Mouse (Mus musculus) right cerebral cortex, adult 18-20 months (tissue): Measurements from ENCODE around the gene Itgav.

Source experiments
- DNase-seq: peaks from one replicate; pipeline ENCODE4 v3.0.0; 2022; ENCODE audit warnings: mixed read lengths

Itgav gene

GRCm38 (mm10) chr2:83723921-83724826, at the start of gene Itgav:
Gene Itgav, plus strand, starts transcription at chr2:83724397.
- DNase-seq: peak; percentile 92

DNA sequence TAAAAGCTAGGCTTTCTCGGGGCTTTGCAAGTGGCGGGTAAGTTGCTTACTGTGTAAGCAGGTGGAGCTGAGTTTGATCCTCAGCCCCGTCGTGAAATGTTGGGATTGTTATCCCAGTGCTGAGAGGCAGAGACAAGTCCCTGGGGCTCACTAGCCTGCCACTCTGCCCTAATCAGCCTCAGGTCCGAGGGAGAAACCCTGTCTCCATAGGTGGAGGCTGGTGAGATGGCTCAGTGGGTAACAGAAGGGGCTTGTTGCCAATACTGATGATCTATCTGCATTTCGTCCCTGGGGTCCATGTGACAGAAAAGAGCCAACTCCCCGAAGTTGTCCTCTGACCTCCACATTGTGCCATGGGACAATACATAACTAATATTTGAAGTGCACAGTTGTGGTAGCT, 49.8 kb upstream of the Itgav start:
- DNase-seq: no peak

GRCm38 (mm10) chr2:83674896-83675295, 49.3 kb upstream of the Itgav start:
- DNase-seq: no peak

DNA sequence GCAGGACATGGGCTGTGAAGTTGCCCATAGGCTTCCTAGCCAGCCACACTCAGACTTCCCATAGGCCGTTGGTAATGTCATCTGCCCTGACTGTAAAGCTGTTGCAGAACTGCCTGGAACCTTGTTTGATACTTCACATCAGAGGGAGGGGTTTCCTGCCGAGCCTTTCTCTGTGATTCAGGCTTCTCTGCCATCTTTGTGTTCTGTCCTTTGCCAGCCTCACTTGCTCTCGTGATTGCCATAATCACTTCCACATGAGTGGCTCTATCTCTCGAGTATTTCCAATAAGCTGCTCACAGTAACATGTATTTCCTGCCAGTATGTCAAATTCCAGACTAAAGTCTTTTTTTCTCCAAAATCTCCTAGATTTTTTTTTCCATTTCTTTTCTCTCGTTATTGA, 48.5 kb upstream of the Itgav start:
- no peak for DNase-seq

GRCm38 (mm10) chr2:83676226-83676870, 47.8 kb upstream of the Itgav start:
- peak; percentile 15 for DNase-seq

DNA sequence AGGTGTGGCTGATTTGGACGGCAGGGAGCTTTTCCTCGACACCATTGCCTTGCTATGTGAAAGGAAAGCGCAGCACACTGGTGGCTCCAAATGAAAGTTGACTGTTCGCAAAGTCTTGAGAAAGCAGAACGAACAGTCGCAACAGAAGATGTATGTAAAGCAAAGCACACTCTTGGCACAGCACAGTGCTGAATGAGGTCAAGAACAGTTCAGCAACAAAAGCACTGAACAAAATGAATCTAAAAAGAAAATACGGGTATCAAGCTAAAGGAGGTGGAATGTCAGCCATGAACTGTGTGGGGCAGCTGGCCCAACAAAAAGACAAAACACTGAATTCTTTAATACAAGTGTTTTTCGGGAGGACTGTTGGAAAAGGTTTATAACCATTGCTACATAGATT, 42.9 kb upstream of the Itgav start:
- DNase-seq: no peak

DNA sequence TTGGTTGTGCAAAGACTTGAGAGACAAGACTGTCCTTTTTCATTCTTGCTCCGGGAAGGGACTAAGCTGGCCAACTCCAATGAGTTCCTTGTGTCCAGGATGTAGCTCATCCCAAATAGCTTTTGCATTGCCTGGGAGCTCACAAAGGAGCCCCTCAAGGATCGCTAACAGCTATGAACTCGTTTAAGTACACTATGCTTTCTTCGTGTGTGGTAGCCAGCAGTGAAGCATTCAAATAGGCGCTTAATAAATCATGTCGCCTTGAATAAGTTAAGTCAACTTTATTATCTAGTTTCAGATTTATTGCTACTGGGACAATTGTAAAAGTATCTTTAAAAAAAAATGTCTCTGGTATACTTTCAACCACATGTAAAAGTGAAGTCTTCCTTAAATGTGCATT, 42.4 kb upstream of the Itgav start:
- DNase-seq: no peak

GRCm38 (mm10) chr2:83682282-83682681, 41.9 kb upstream of the Itgav start:
- DNase-seq: no peak

DNA sequence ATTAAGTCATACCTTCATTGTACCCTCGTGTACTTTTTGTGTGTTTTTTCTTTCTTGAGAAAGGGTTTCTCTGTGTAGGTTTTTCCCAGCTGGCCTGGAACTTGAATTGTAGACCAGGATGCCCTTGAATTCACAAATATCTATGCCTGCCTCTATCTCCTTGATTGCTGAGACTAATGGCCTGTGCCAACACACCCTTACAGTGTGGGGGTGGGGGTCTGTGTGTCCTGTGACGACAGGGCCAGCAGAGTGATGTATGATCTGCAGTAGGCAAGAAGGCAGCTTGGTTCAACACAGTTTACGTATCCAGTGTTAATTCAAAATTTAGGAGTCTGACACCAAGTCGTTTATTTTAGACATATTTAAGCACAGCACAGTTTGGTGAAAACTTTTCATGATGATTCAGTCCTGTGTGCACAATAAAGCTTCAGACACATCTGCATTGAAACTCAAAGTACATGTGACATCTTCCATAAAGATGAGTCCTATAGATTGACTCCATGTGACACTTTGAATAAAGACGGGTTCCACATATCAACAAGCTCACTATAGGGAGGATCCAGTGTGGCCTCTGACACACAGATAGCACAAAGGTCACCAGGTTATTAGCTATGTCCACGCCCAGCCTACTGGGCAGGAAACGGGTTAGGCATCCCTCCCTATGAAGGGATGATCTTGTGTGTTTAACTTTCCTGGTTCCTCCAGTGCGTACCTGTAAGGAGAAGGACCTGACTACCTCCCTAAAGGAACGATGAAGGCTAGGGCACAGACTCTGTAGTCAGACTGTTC, 40.3 kb upstream of the Itgav start:
- DNase-seq: no peak

DNA sequence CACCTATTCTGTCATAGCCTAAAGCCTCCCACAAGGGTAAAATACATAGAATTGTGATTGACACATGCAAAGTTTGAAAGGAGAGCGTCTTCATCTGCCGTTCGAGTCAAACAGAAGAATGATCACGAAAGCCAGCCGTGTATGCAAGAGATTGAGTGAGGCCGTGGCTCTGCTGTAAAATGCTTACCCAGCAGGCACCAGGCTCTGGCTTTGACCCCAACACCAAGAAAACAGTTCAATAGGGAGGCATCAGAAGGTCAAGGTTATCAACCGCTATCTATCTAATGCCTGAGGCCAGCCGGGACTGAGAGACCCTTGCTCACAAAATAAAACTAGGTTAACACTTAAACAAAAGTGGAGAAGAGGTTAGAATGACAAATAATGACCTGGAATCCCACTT, 39.5 kb upstream of the Itgav start:
- no peak for DNase-seq

- no peak for DNase-seq
Observed at GRCm38 (mm10) chr2:83690372-83690771, 33.8 kb upstream of the Itgav start.

- no peak for DNase-seq
Observed at GRCm38 (mm10) chr2:83692651-83693545, 31.3 kb upstream of the Itgav start.

DNA sequence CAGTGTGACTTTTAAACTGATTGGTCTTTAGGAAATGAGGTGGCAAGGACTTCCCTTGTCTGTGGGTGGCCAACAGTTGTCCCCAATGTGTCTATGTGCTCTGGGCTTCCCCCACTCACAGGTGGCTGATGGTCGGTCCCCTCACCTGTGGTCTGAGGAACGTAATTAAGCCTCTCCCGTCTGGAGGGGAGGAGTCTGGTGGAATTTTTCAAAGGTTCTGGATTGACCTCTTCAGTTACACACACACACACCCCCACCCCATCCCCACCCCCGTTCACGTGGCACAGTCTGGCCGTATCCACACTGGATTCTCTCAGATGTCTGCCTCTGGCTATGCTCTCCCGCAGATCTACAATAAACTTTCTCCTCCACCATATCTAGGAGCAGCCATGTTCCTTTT, 30.1 kb upstream of the Itgav start:
- DNase-seq: no peak

DNA sequence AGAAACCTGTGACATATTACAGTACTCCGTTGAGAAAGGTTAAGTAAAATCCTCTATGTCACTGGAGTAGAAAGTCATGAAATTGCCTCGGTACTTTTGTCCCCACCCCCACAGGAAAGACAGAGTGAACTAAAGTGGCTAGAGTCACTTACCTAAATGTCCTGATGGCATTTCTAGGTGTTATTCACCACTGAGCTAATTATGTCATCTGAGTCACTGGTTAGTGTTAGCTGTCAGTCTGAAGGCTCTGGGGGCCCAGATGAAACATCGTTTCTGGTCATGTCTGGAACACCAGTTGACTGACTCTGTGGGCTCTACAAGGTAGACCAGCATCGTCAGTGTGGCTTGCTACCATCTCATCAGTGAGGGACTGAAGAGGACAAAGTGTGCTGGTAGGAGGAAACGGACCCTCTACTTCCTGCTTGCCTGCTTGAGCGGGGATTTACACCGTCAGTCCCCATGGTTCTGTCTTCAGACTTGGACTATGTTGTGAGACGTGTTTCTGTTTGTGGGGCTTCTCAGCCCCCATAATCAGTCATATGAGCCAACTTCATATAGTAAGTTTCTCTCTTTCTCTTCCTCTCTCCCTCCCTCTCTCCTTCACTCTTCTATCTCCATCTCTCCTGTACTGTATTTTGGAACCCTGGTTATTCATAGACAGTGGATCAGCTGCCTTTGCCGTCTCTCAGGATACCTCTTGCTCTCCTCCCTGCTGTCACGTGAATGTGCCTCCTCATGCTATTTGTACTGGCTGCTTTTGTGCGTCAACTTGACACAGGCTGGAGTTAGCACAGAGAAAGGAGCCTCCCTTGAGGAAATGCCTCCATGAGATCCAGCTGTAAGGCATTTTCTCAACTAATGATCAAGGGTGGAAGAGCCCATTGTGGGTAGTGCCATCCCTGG, 28.6 kb upstream of the Itgav start:
- DNase-seq: no peak

DNA sequence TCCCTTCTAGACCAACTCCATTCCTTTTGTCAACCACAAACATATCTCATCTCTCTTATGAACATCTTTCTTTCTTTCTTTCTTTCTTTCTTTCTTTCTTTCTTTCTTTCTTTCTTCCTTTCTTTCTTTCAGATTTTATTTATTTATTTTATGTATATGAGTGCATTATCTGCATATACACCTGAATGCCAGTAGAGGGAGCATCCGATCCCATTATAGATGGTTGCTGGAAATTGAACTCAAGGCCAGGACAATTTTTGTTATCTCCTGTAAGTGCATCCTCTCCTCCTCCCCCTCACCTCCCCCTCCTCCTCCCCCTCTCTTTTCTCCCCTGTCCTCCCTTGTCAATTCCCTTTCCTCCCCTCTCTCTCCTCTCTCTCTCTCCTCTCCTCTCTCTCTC, 25.7 kb upstream of the Itgav start:
- DNase-seq: no peak

GRCm38 (mm10) chr2:83699324-83699723, 24.9 kb upstream of the Itgav start:
- no peak for DNase-seq

DNA sequence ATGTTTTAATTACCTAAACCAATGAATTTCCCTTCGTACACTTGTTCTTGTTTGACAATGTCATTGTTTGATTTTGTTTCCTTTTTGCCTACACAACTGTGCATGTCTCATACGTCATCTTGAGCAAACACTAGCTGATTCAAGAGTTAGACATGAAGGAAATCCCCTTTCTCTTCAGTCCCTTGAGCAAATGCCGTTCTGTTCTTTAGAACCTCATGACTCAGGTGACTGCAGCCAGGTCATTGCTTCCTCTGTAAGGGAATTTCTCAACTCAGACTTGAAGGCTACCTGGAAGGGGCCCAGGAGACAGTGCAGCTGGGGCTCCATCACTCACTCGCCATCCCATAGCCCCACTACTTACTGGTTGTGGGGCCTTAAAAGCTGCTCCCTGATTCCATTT, 23.5 kb upstream of the Itgav start:
- no peak for DNase-seq

GRCm38 (mm10) chr2:83702411-83702810, 21.8 kb upstream of the Itgav start:
- DNase-seq: no peak

DNA sequence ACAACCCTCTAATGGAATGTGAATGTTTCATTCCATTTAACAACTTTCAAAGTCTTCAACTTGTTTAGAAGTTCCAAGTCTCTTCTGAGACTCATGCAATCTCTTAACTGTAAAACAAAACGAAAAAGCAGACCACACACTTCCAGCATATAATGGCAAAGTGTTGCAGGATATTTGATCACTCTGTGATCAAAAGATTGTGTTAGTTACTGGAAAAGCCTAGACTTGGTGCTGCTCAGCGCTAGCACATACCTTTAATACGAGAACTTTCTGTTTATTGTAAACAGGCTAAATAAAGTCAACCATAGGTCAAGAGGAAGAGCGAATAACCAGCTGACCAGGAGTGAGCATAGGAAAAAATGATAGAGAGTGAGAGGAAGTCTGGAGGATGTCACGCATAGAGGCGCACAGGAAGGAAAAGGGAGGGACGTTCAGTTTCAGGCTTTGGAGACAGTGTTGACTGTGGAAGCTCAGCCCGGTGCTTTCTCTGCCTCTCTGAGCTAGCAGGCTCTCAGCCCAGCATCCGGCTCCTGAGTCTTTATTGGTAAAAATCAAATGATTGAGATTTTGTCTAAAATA, 18.5 kb upstream of the Itgav start:
- DNase-seq: no peak

- DNase-seq: no peak
Observed at GRCm38 (mm10) chr2:83709896-83710524, 14.2 kb upstream of the Itgav start.
